ENCODE assay signal across 10 mouse cellular contexts in the genomic region with DNA sequence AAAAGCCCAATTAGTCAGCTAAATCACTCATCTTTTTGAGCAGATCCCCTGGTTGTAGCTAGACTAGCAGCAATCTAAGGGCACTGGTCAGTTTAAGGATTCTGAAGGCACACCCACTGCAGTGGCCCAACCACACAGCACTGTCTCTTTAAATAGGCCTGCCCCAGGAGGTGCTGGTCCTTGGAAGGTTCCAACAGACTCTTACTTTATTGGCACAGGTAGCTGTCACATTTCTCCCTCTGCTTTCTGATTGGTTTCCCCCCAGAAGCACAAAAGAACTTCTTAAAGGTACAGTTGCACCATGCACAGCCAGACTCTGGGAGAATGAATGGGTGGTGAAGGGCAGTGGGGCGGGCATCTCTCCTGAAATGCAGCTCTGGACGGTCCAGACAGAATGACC.
DNase-seq lines count a peak whose midpoint lies in the region; ATAC-seq and TF ChIP-seq lines count a peak whose summit lies in the region.
"Had no signal": no experiment of that assay in that cellular context is flagged by ENCODE, and none has a peak within 500 bp of the region (broad histone marks: within the 10 kb centered on the region; RNA-seq: fewer than 3 reads in every experiment).

No protein-coding gene starts in this region.

- H3K4me2 ChIP-seq in lung, embryonic 14.5 days: no peak overlapping the region
- H3K4me2 ChIP-seq: limb, embryonic 15.5 days had no signal

- 67% methylated on average over 2 of the region's 2 CpGs for WGBS in lung, embryonic 14.5 days
- 74% methylated on average over 2 of the region's 2 CpGs for WGBS in limb, embryonic 10.5 days

- no peaks in the 10 kb centered on the region for H3K9me3 ChIP-seq in lung, embryonic 14.5 days (ENCODE audit: low read depth, low read length)
- H3K9me3 ChIP-seq in limb, embryonic 10.5 days (replicated peaks): no peaks in the 10 kb centered on the region
- H3K9me3 ChIP-seq: limb, embryonic 15.5 days had no signal

- no peaks in the 10 kb centered on the region for H3K36me3 ChIP-seq in lung, embryonic 14.5 days (ENCODE audit: insufficient read depth)
- H3K36me3 ChIP-seq in limb, embryonic 10.5 days: no peaks in the 10 kb centered on the region
- H3K36me3 ChIP-seq: limb, embryonic 15.5 days had no signal

- H3K9ac ChIP-seq in lung, embryonic 14.5 days: no peak overlapping the region
- H3K9ac ChIP-seq: limb, embryonic 15.5 days had no signal

- no peak overlapping the region for H3K4me3 ChIP-seq in lung, embryonic 14.5 days (ENCODE audit: low read depth, low read length)
- H3K4me3 ChIP-seq in limb, embryonic 10.5 days: no peak overlapping the region
- H3K4me3 ChIP-seq: erythroblast, embryonic 14.5 days; limb, embryonic 15.5 days had no signal

- no peak overlapping the region for H3K27ac ChIP-seq in lung, embryonic 14.5 days (ENCODE audit: low read depth)
- H3K27ac ChIP-seq in limb, embryonic 10.5 days: peak overlapping the region; percentile 56; the same call in 1 of the 2 replicates
- H3K27ac ChIP-seq: limb, embryonic 15.5 days had no signal

- no peaks in the 10 kb centered on the region for H3K27me3 ChIP-seq in lung, embryonic 14.5 days (ENCODE audit: insufficient read depth, low read length)
- no peaks in the 10 kb centered on the region for H3K27me3 ChIP-seq in limb, embryonic 10.5 days (ENCODE audit: low read depth, poor library complexity, severe bottlenecking)
- H3K27me3 ChIP-seq: limb, embryonic 15.5 days had no signal

- ATAC-seq in lung, embryonic 14.5 days (ENCODE audit: insufficient read depth): no peak

- TF ChIP-seq CTCF in lung, embryonic 14.5 days (IDR thresholded peaks at IDR 0.05; ENCODE audit: low read depth): no peak

- no peaks in the 10 kb centered on the region for H3K4me1 ChIP-seq in lung, embryonic 14.5 days (ENCODE audit: insufficient read depth)
- peaks cover 49% of the 10 kb centered on the region for H3K4me1 ChIP-seq in limb, embryonic 10.5 days
- H3K4me1 ChIP-seq: limb, embryonic 15.5 days had no signal

- peak; percentile 38 for DNase-seq in embryo, embryonic 11 days
- no peak for DNase-seq in embryo, embryonic 10 days (ENCODE audit: low spot score)
- peak; percentile 34 for DNase-seq in lung, embryonic 14.5 days
- DNase-seq in lung, postnatal 14 days: no peak
- DNase-seq in c-Kit-positive CD71-negative TER-119-negative erythroid progenitor cells, embryonic 14.5 days (ENCODE audit: low read depth): peak; percentile 28
- no peak for DNase-seq in limb, embryonic 10.5 days (ENCODE audit: low spot score)
- no peak for DNase-seq in ovary, postnatal 10 days (ENCODE audit: low spot score)
- DNase-seq in urinary bladder, adult 18-20 months (ENCODE audit: low spot score in 2 of 2): no peak

Comparison
In these comparisons a context has a peak if more than half of its experiments do, and no peak if none do; other contexts are left out.
1. DNase-seq: peak in embryo, embryonic 11 days (single experiment), lung, embryonic 14.5 days (single experiment) and c-Kit-positive CD71-negative TER-119-negative erythroid progenitor cells, embryonic 14.5 days (single experiment); none in embryo, embryonic 10 days (single experiment), lung, postnatal 14 days (single experiment), limb, embryonic 10.5 days (single experiment), ovary, postnatal 10 days (single experiment) and urinary bladder, adult 18-20 months (0 of 2).